Mouse (Mus musculus): ENCODE measurements around the gene Dusp14.

DNA sequence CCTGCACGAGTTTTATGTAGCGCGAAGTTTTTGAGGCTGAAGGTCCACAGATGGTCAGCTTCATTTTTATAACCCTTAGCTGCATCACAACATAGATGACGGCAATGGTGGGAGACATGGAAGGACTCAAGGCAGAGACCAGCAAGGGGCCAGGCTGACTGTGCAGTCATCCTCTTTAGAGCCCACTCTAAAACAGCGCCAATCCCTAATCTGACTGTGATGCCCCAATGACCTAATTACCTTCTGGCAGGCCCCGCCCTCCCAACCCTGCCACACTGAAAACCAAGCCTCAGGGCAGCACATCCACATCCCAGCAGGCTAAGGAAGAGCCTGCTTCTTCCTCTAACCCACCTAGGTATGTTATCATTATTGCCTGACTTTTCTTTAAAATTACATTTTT lies 8.4 kb downstream of the Dusp14 start:
- TF ChIP-seq FLI1 (IDR thresholded peaks at IDR 0.05; ENCODE audit: low read length) = no peak
- TF ChIP-seq GATA1 (IDR thresholded peaks at IDR 0.05; ENCODE audit: borderline replicate concordance, low read length) = no peak

Measured in megakaryocyte, embryonic 14.5 days (primary cell).